Mouse (Mus musculus) thymus, postnatal 10 days (tissue): ENCODE data around the gene Ak1.

Experiments
- DNase-seq, 2 experiments: peaks; one replicate each; pipeline ENCODE4 v3.0.0; 2021; ENCODE audit warnings: low spot score in 2 of 2

Gene Ak1

DNA sequence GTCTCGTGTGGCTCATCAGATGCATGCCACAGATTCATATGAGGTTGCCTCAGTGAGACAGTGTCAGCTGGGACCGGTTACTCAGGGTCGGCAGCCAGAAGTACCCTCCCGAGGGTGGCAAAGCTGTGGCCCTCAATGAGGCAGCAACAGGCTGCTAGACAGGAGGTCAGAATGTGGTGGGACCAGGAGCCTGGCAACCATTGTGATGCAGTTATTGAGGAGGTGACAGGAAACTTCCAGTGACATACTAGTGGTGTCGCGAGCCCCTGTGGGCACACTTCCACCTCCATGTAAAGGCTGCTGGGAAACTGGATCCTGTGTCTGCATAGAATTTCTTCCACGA, at the start of gene Ak1:
Ak1 (plus strand) TSS at position 242 of the 343 bp plus-strand sequence.
- DNase-seq: no peak

DNA sequence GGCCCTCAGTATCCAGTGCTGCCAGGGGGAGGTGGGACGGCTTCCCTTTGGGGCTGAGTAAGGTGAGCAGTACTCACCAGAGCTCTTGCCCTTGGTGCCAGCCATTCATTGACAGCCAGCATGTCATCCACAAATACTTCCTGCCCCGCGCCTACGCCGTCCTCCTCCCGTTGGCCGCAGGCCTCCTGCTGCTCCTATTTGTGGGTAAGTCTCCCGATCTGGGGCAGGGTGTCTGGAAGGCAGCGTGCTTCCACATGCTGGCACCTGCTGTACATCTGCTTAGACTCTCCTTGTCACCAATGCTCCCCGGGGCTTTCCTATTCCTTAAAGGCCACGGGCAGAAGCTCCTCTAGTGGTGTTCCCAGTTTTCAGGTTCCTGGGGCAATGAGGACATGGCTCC, 49.4 kb upstream of the Ak1 start:
- DNase-seq: no peak

DNA sequence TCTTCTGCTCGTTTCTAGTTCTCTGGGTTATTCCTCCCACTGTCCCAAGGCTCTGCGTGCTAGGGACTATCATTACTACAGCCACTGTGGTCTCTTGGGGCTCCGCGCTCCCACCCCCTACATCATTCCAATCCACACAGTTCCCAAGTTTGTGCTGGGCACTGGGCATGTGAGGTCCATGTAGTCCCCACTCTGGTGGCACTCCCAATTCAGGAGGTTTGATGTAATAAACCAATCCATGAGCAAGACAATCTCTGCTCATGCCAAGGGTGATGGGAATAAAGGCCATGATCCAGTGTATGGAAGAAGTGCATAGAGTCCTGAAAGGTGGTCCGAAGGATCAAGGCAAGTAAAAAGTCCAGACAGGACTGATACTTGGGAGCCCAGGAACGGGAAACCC, 47.1 kb upstream of the Ak1 start, which contains the start of gene Pip5kl1:
Pip5kl1 (plus strand) TSS at position 301 of the 400 bp plus-strand sequence.
- no peak for DNase-seq

DNA sequence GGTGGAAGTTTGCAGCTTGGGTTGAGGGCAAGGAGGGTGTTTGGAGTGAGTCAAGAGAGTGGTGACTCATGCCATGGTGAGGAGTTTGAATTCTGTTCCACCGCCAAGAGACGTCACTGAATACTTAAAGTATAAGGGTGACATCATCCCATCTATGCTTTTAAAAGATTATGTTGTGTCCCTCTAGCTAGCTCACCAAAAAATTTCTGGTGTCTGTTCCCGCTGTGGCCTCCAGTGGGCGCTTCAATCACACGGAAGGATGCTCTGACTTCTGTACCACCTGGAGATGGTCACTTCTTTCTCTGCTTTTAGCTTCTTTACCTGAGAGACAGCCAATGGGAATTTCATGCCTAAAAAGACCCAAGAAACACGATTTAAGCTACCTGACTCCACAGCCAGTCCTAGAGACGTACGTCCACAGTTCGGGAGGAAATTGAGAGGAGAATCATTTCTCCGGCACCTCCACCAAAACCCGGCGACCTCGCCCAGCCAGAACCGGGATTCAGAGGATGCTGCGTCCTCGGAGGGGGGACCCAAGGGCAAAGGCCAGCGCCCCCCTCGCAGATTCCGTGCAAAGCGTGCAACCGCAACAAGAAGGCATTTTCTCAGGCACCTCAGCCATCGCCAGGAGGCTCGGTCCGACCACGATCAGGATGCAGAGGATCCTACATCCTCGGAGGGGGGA, 46.5 kb upstream of the Ak1 start:
- DNase-seq: peak; percentile 33 to 59

DNA sequence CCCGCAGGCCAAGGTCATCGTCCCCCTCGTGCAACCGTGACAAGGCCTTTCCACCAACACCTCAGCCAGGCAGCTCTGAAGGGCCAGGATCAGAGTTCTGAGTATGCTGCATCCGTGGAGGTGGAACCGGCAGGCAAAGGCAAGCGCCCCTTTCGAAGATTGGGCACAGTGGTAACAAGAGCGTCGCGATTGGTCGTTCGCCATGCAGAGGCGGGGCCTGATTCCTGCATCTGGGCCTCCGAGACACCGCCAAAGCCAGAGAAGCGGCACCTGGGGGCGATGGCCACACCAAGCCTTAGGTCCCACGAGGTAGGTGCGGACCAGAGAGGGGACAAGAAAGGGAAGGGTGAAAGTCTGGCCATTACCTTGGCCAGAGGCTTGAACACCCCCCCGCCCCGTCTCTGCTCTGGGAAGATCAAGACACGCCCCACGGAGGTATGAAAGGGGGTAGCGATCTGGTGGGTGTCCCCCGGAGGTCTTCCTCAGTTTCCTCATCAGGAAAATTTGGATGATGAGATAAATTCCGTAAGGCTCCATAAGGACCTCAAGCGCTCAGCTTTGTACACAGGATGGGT, 45.9 kb upstream of the Ak1 start, which contains the start of gene 9430097D07Rik:
9430097D07Rik (minus strand) TSS at position 99 of the 575 bp plus-strand sequence.
- DNase-seq: peak; percentile 47 to 62

DNA sequence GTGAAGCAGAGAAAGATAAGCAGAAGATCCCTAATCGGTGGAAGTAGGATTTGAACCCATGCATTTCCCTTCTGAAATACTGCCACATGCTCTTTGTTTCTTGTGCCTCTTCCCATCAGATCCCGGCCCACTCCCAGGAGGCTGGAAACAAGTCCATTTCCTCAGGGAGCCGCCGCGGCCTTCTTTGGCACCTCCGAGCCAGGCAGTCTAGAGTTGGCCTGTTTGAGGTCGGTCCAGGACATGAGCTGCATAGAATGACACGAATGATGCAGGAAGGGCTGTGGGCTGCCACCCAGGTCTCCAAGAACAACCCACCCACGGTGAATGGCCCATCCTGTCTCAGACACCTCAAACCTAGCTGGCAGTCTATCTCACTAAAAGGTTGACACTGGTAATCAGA, 45.0 kb upstream of the Ak1 start:
- DNase-seq: no peak

DNA sequence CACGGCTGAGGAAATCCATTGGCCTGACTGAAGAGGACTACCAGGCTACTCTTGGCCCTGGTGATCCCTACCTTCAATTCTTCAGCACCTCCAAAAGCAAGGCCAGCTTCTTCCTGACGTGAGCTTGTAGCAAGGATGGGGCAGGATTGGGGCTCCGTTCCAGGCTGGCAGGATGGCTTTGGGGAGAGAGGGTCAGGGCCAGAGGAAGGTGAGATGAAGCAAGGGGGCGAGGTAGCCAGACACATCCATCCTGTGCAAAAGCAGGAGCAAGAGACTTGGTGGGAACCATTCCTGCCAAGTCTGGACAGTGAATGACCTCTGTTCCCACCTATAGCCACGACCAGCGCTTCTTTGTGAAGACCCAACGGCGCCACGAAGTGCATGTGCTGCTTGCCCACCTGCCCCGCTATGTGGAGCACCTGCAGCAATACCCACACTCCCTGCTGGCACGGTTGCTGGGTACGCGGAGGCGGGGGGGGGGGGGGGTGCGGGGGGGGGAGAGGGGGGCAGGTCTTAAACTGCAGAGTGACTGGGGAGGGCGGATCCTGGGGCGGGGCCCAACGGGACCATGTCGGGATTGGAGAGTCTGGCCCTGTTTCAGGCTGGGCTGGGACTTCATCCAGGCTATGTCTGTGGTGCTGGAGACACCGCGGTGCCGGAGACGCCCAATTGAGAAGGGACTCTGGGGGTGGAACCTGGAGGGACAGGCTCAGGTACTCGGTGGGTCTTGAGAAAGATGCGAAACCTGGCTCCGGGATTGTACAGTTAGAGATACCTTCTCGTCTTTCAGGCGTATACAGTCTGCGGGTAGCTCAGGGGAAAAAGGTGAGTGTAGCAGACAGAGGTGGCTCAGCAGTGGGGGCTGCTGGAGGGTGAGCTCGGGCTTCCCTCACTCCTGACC, 43.2 kb upstream of the Ak1 start:
- DNase-seq: no peak

DNA sequence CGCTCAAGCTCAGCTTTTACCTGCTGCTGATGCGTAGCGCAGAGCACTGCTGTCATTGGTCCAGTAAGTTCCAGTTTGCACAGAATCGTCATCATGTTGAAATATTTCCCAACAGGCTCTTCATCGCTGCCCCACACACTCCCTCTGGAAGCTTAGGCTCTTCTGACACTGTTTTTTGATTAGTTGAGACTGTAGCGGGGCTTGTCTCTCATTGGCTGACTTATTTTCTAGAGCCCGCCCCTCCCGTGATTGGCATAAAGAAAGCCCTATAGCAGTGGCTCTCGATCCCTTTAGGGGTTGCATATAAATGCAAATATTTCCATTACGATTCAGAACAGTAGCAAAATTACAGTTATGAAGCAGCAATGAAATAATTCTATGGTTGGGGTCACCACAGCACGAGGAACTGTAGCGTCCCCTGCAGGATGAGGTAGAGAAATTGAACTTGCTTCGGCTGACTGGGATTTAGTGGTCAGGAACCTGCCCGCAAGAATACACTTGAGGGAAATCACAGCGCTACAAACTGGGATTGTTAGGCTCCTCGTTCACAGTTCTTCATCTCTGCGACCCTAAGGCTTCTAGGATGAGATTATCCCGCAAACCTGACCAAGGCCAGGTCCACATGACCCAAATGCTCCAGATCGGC, 40.0 kb upstream of the Ak1 start:
- no peak for DNase-seq

DNA sequence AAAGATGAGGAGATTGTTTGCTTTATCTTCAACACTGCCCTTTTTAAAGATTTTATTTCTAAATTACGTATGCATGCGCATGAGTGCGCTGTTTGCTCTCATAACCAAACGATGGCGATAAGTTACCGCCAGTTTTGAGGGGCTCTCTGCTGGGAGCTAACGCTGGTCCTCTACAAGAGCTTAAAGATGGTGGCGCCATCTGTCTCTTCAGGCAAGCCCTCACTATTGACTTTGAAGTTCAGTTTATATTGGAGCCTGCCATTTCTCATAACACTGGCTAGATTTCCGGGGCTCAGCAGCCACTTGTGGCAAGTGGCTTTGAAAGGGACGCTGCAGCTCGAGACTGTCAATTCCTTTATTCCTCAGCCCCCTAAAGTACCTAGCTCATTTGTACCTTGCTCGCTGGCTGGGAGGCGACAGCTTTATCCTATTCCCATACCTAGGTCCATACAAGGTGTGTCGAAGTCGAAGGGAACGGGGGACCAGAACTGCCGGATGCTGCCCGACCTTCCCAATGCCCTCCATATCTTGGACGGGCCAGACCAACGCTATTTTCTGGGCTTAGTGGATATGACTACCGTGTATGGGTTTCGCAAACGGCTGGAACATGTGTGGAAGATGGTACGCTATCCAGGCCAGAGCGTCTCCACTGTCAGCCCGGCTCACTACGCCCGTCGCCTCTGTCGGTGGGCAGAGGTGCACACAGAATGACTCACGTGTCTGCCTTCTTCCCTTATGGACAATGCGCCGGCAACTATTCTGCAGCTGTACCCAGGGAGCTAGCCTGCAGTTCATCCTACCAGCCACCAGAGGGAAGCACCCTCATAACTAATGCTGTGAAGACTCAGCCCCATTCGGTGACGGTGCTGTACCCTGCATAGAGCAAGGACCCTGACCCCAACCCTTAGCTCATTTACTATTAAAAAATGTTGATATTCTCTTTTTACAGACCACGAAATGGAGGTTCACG, 38.4 kb upstream of the Ak1 start:
- DNase-seq: peak; percentile 68 to 85

DNA sequence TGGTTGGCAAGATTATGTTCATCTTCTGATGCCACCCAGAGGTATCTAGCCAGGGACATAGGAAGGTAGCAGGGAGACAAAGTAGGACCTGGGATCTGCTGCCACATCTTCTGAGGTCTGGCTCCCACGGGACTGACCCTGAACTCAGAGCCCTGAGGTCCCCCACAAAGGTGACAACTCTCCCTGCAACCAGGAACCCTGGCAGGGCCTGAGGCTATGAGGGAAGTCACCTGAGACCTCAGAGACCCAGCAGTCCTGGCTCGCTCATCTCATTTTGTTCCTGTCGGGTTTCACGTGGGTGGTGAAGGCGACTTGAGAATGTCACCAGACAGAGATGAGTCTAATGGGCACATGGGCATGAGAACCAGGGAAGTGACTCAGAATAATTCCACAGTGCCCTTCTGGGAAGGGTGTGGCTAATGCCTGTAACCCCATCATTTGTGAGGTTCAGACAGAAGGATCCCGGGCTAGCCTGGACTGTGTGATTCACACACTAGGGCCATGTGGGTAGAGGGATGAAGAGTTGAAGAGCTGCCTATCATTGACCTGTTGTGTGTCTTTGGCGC, 36.3 kb upstream of the Ak1 start:
- no peak for DNase-seq

DNA sequence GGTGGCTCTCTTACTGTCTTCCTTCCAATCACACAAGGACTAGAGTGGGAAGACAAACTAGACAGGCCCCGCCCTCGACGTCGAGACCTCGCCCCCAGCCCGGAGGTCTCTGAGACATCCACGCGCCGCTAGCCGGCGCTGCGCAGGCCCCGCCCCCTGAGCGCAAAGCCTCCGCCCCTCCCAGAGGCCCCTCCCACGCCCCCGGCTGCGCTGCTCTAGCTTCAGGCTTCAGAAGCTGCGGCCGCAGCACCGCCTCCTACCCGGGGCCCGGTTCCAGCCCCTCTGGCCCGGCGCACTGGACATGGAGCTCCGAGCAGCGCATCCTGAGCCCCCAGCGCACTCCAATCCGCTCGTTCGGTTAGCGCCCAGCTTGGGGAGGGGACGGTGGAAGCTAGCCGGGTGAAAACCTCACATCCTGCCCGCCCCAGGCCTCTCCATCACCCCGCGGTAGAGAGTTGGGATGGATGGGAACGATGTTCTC, 34.6 kb upstream of the Ak1 start, which contains the start of gene St6galnac4:
St6galnac4 (plus strand) TSS at position 225 of the 481 bp plus-strand sequence.
- peak; percentile 87 to 92 for DNase-seq

DNA sequence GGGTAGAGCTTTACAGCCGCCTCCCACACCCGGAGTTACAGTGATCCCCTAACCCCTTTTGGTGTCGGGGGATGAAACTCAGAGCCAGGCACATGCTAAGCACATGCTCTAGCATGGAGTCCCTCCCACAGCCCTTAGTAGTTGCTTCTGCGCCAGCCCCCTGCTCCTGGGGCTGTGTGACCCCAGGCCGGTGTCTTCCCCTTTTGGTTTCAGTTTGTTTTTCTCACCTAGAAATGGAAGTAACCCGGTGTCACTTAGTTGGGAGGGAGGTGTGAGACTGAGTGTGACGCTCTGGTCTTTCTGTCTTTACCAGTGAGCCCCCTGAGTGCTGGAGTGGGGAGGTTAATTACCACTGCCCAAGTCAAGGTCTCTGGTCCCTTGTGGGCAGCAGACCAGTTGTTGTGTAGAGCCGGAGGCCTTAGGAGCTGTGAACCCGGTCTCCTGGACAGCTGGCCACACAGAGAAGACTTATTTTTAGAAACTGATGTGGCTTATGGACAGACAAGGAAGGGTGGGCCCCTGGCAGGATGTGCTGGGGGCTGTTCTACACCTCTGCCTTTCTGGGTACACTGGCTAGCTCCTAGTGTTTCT, 33.7 kb upstream of the Ak1 start:
- no peak for DNase-seq

DNA sequence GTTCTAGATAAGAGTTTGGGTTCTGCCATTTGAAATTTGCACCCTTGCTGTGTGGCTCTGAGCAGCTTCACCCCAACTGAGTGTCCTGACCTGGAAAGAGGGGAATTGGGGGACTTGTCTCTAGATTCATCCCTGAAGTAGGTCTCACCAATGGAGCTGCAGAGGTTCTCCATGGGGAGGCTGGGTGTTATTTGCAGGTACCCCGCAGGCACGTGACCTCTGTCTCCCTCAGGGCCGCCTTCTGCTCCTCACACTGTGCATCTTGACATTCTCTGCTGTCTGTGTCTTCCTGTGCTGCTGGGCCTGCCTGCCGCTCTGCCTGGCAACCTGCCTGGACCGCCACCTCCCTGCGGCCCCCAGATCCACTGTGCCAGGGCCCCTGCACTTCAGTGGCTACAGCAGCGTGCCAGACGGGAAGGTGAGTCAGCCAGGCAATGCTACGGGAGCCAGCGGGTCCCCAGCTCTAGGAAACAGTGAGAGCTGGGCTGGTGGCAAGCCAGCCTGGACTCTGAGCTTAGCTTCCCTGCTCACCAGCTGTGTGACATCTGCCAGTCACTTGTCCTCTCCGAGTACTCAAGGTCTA, 32.3 kb upstream of the Ak1 start:
- no peak for DNase-seq

DNA sequence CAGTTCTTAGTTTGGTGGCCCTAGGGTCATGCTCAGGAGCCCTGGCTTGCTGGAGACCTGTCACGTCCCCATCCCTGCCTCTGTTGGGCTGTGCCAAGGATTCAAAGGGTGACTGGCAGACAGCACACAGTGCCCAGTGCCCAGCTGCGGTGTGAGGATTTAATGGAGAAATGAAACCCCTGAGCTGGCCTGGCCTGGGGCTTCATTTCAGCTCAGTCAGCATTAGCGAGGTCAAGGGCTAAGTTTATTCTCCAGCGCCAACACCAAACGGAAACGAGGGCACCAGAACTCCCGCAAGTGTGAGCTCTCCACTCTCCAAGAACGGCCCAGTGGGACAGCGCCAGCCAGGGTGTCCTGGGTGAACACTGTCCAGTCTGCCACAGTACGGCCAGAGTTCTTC, 31.3 kb upstream of the Ak1 start:
- DNase-seq: no peak

DNA sequence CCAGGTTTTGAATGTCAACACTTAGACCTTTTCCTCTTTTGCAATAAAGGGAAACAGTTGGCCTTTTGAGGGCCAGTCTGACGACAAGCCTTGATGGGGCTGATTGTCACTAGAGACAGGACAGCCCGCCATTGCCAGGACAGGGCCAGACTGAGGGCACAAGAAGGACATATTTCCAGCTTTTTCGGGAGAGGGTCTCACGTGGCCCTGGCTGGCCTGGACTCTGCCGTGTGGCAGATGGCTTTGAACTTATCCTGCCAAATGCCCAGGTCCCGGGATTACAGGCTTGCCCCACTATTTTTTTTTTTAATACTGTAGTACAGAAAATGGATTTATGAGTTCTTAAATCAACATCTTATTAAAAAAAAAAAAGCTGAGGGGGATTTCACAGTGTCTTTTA, 30.3 kb upstream of the Ak1 start:
- no peak for DNase-seq

DNA sequence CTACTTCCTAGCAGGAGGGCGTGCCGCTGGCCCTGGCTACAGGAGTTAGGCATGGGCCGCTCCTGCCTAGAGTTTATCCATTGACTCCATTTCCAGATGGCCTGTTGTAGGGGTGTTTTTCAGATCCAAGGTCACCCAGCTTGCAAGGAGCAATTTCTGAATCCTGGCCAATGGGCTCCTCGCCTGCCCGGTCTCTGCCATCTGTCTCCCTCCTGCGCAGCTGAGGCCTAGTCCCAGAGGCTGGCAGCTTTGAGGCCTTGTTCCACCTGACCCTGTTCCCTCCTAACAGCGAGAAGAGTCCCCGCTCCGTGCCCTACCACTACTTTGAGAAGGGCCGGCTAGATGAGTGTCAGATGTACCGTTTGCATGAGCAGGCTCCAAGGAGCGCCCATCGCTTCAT, 24.8 kb upstream of the Ak1 start:
- DNase-seq: no peak

DNA sequence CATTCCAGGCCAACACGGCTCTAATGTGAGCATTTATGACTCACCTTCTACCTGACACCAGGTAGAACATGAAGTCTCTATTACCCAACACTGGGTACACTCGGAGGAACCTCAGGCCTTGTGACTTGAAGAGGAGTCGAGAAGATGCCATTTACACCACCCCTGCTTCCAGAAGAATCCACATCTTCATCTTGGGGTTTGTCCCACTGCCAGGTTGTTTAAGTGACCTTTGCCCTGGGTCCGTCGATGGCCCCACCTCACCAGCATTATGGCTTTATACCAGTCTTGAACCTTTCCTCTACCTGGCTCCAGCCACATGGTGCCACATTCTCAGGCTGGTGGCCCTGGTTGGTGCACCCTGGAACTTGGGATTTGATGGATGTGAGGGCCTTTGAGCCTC, 24.3 kb upstream of the Ak1 start:
- DNase-seq: no peak

DNA sequence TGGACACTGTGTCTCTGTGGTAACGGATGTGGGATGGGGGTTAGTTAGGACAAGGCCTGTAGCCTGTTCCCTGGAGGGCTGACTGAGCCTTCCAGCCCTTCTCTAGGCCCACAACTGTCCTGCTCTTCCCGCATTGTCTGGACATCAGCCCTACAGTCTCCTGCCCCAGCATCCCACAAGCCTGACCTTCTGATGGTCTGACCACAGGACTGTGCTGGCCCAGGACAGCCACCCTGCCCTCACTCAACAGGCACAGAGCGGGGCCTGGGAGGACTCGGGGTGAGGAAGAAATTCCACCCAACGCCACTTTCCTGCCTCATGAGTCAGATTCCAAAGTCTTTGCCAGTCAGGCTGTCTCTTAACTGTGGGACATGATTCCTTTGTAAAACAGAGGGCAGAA, 23.9 kb upstream of the Ak1 start:
- no peak for DNase-seq

DNA sequence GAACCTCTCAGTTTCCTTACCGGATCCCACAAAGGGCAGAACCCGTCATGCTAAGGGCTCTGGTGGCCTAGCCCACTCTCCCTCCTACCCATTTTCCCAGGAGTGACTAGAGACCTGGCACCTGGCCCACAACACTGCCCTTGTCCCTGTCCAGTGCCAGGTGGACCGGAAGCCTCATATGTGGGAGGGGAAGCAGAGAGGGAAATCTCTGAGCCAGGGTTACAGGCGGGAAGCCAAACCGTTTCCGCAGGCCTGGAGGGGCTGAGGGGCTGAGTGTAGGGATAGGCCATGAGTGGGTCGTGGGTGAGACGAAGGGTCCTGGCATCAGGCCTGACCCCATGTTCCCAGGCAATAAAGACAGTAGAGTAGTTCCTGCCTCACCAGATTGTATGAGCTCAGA, 23.1 kb upstream of the Ak1 start:
- DNase-seq: no peak

DNA sequence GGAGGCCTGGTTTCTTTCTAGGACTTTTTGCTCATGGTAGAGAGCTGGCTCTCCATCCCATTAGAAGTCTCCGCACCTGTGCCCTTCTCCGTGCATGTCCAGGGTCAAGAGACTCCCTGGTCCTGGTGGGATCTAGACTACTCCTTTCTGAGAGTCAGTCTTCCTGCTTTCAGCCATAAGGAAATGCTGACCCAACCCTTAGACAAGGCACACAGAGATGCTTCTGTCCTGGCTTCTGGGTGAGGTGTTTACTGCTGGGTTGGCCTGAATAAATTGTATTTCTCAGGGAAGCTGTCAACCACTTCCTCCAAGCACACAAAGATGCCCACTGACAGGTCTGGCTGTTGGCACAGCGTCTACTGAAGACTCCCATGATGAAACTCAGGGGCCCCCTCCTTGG, 22.1 kb upstream of the Ak1 start, which contains the start of gene St6galnac6:
St6galnac6 (plus strand) TSS at position 301 of the 400 bp plus-strand sequence.
- DNase-seq: no peak
